Mouse (Mus musculus) C3H10T1/2 (cell line): Measurements from ENCODE around the gene Gda. TPM values are rescaled to one million over a fixed set of nuclear protein-coding genes. Genes with fewer than 3 reads are reported as not detected.

Source experiments
- polyA plus RNA-seq, 2 experiments: library from polyadenylated mRNA; unstranded; fragments of >200 nt; fragmentation: generic; extraction: Trizol; gene quantifications; one replicate each; pipeline ENCODE4 v1.2.1; 2012; ENCODE audit warnings: missing spikeins in 2 of 2

Gda gene
- under 1 TPM in 1 of 2 experiments, not detected in 1; 0.02 TPM for polyA plus RNA-seq

DNA sequence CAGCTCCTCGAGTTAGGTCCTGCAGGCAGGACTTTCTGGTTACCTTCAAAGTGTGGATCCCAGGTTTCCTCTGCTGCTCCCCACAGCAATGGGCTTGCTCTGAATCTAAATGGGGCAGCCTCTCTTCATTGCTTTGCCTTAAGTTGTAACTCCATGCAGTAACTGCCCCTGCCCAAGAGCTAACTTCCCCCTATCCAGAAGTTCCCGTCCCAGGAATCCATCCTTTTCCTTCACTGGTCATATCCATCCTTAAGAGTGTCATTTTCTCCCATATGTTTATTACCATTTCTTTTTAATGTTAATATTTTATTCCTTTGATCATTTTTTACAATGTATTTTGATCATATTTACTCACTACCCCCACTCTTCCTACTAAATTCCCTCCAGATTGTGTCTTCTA is at the start of gene Gda:
Gene Gda (minus strand): TSS at position 101 of the 400 bp plus-strand sequence.

Other genes starting within 250 kb of the Gda start
- 10 to 100 TPM in 1 of 2 experiments, 1 to 10 TPM in 1; 5.6 to 21.0 TPM for gene Zfand5, start 201.2 kb downstream of the Gda start, polyA plus RNA-seq
- 10 to 100 TPM in 1 of 2 experiments, 1 to 10 TPM in 1; 1.3 to 14.8 TPM for gene 1110059E24Rik, start 179.5 kb upstream of the Gda start, polyA plus RNA-seq
- gene Abhd17b, start 179.7 kb upstream of the Gda start, polyA plus RNA-seq = 1 to 10 TPM in 1 of 2 experiments, under 1 TPM in 1; 0.76 to 4.2 TPM